Mouse (Mus musculus) ES-E14 (cell line): ENCODE data around the gene Itga9. TPM values are rescaled to one million over a fixed set of nuclear protein-coding genes. Genes with fewer than 3 reads are reported as not detected.

Source experiments
- DNase-seq: peaks from one replicate; pipeline ENCODE4 v3.0.0-alpha.2; 2013; ENCODE audit warnings: low read depth, low spot score
- H3K27ac ChIP-seq: 2 replicates; pipeline ENCODE4 v1.5.1; 2012; ENCODE audit warnings: low read depth, mild to moderate bottlenecking, low read length, moderate library complexity, mixed read lengths; ENCODE audit not compliant: poor library complexity, insufficient read depth, severe bottlenecking
- H3K36me3 ChIP-seq: 2 replicates; pipeline ENCODE4 v1.6.1; 2012; ENCODE audit warnings: mild to moderate bottlenecking, low read length, moderate library complexity, mixed read lengths; ENCODE audit not compliant: control insufficient read depth, poor library complexity, insufficient read depth, severe bottlenecking
- H3K4me1 ChIP-seq, 2 experiments: fragments of 150-350 bp in 1 of 2; sonication (generic) in 1 of 2; 2 replicates each; pipeline ENCODE4 v1.6.1; 2012; ENCODE audit warnings: low read length in 2 of 2, mild to moderate bottlenecking in 1 of 2, mixed read lengths in 1 of 2; ENCODE audit not compliant: control insufficient read depth in 2 of 2, insufficient read depth in 2 of 2, poor library complexity in 1 of 2
- H3K4me3 ChIP-seq, 2 experiments: fragments of 150-350 bp in 1 of 2; sonication (generic) in 1 of 2; 2 replicates each; pipeline ENCODE4 v1.5.1; 2012; ENCODE audit warnings: low read length in 2 of 2, low read depth in 1 of 2, mild to moderate bottlenecking in 1 of 2, mixed read lengths in 1 of 2; ENCODE audit not compliant: insufficient read depth in 1 of 2, poor library complexity in 1 of 2, severe bottlenecking in 1 of 2
- H3K9ac ChIP-seq: 2 replicates; pipeline ENCODE4 v1.6.1; 2012; ENCODE audit warnings: low read depth, mild to moderate bottlenecking, low read length, mixed read lengths; ENCODE audit not compliant: poor library complexity, insufficient read depth, severe bottlenecking
- H3K9me3 ChIP-seq: fragments of 150-350 bp; sonication (generic); 2 replicates; pipeline ENCODE4 v1.6.1; 2012; ENCODE audit warnings: low read depth, mild to moderate bottlenecking, low read length; ENCODE audit not compliant: control insufficient read depth, insufficient read depth
- CHD2 ChIP-seq: IDR thresholded peaks from 2 replicates; pipeline ENCODE4 v1.6.1; 2014; ENCODE audit warnings: mild to moderate bottlenecking, low read depth, low read length, inconsistent platforms
- HCFC1 ChIP-seq: IDR thresholded peaks from 2 replicates; pipeline ENCODE4 v1.6.1; 2012; ENCODE audit warnings: low read length, inconsistent platforms, borderline replicate concordance; ENCODE audit not compliant: insufficient read depth
- MAFK ChIP-seq: IDR thresholded peaks from 2 replicates; pipeline ENCODE4 v1.6.1; 2014; ENCODE audit warnings: mild to moderate bottlenecking, low read depth, low read length, inconsistent platforms; ENCODE audit not compliant: insufficient read depth
- ZC3H11A ChIP-seq: IDR thresholded peaks from 2 replicates; pipeline ENCODE4 v1.6.1; 2012; ENCODE audit warnings: low read depth, mild to moderate bottlenecking, inconsistent platforms, low read length, borderline replicate concordance
- ZNF384 ChIP-seq: IDR thresholded peaks from 2 replicates; pipeline ENCODE4 v1.6.1; 2012; ENCODE audit warnings: low read depth, low read length, inconsistent platforms
- in situ Hi-C, 2 experiments: fragments of 600-800 bp; cut with MboI; formaldehyde crosslinking; loops; one replicate each; pipeline ENCODE4 v1.15.1; 2025; ENCODE audit warnings: low sequenced_read_pairs in 2 of 2, inconsistent platforms in 1 of 2; ENCODE audit not compliant: unreplicated experiment in 2 of 2
- total RNA-seq: library from RNA; depleted of rRNA; stranded (reverse); fragments of 300-350 nt; gene quantifications from 2 replicates; pipeline ENCODE4 v1.2.3, GENCODE M21; 2012

The Itga9 gene
- total RNA-seq, 1 experiment, result 19.7 TPM

DNA sequence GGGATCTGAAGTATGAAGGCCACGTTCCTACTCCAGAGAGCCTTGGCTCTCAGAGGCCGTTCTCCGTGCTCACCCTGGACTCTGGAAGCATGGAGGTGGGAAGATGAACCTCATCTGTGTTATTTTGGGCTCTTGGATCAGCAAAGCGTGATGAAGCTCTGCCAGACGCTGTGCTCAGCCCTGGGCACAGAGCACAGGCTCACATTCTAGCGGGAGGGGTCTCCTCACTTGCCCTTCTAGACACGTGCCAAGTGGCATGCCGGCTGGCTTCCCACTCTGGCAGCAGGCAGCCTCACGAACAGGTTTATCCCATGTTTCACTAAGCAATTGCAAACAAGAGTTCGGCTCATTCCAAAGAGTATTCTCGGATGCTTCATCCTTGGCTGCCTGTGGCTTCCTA lies 86.8 kb downstream of the Itga9 start:
- DNase-seq, result no peak
- Histone ChIP-seq H3K9ac (no peak overlapping the region), H3K36me3 (peaks cover 6% of the 10 kb centered on the region; the same call in 1 of the 2 replicates), H3K9me3 (no peaks in the 10 kb centered on the region), H3K4me1 (no peaks in the 10 kb centered on the region), H3K27ac (no peak overlapping the region), H3K4me3 (no peak overlapping the region)
- TF ChIP-seq MAFK, result no peak
- TF ChIP-seq ZC3H11A, result no peak
- no peak for TF ChIP-seq CHD2
- TF ChIP-seq HCFC1, result no peak
- TF ChIP-seq ZNF384, result no peak
- in situ Hi-C loops, result no loop called here

DNA sequence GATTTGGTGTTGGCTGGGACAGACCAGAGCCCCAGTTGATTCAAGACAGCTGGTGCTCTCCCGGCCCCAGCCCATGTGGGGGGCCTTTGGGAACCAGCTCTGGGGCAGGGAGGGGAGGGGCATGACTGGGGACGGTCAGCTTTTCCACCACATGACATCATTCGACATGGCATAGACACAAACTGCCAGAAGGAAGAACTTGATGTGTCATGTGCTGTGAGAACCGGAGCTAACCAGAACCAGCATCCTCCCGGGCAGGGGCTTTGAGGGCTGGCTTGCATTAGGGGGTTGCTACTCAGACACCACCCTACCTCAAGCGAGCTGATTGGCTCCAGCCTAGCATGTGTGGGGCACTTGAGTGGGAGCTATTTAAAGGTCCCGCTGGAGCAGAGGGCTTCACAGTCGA lies 87.9 kb downstream of the Itga9 start:
- in situ Hi-C loops, result no loop called here
- no peak overlapping the region for H3K4me3 ChIP-seq
- no peak for DNase-seq
- H3K9me3 ChIP-seq, result no peaks in the 10 kb centered on the region
- TF ChIP-seq CHD2 (no peak), ZNF384 (no peak)
- H3K9ac ChIP-seq, result no peak overlapping the region
- H3K4me1 ChIP-seq, result no peaks in the 10 kb centered on the region
- peaks cover 2% of the 10 kb centered on the region; the same call in 1 of the 2 replicates for H3K36me3 ChIP-seq
- no peak overlapping the region for H3K27ac ChIP-seq

DNA sequence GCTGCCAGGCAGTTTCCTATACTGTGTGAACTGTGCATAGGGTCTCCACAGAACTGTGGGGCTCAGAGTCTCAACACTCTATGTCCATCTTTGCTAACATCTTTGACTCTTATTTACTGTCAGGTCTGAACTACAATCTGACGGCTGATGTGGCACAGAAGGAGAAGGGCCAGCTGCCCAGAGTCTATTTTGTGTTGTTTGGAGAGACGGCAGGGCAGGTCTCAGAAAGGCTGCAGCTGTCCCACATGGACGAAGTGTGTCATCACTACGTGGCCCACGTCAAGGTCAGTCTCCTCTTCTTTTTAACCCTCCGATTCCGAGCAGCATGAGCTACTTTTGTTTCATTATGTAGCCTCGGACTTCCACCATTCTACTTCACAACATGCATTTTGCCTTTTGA lies 91.7 kb downstream of the Itga9 start:
- TF ChIP-seq CHD2, result no peak
- TF ChIP-seq HCFC1, result no peak
- TF ChIP-seq ZC3H11A, result no peak
- no peak for TF ChIP-seq ZNF384
- TF ChIP-seq MAFK, result no peak
- in situ Hi-C loops, result no loop called here
- DNase-seq, result no peak
- H3K9me3 ChIP-seq, result no peaks in the 10 kb centered on the region
- no peaks in the 10 kb centered on the region; a peak in 1 of 4 replicates for H3K4me1 ChIP-seq
- H3K4me3 ChIP-seq, result no peak overlapping the region
- no peak overlapping the region for H3K9ac ChIP-seq
- no peak overlapping the region for H3K27ac ChIP-seq
- H3K36me3 ChIP-seq, result no peaks in the 10 kb centered on the region; the same call in 1 of the 2 replicates

DNA sequence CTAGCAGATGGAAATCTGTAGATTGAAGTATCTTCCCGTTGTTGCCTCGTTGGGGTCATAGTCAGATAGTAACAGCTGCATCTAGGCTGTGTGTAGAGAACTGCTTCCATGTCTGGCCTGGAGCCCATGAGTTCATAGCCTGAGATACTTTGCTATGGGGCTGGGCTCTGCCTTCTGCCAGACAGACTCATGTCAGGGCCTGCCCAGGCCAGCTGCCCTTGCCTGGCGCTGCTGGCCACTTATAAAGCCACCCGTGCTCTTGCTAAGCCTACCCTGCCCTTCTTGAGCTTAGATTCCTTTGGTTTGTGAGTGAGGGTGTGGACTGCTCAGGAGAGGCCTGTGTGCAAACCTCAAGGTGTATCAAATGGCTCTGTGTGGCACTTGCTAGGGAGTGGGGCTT lies 93.2 kb downstream of the Itga9 start:
- H3K9ac ChIP-seq, result no peak overlapping the region
- no peaks in the 10 kb centered on the region; a peak in 1 of 4 replicates for H3K4me1 ChIP-seq
- in situ Hi-C loops, result no loop called here
- no peak overlapping the region; the same call in 1 of the 2 replicates for H3K27ac ChIP-seq
- no peaks in the 10 kb centered on the region for H3K9me3 ChIP-seq
- TF ChIP-seq CHD2, result no peak
- no peak for TF ChIP-seq ZC3H11A
- TF ChIP-seq HCFC1, result no peak
- TF ChIP-seq ZNF384, result no peak
- no peak for TF ChIP-seq MAFK
- no peaks in the 10 kb centered on the region; the same call in 1 of the 2 replicates for H3K36me3 ChIP-seq
- DNase-seq, result no peak
- H3K4me3 ChIP-seq, result no peak overlapping the region

DNA sequence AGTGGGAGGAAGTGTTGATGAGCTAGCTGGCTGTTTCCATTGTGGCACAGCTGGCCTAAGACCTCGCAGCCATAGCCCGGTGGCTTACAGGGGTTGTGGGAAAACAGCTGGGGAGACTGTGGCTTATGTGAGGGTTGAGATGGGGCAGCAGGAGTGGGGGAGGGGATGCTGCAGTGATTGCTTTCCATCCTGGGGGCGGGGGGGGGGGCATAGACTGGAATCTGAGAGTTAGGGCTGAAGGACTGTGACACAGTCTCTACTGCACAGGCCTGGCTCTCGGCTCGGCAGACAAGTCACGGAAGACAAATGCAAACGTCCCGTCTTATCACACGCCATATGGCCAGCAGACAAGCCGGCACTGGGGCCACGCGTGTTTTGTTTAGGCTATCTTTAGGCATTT lies 94.4 kb downstream of the Itga9 start:
- Histone ChIP-seq H3K27ac (no peak overlapping the region), H3K36me3 (no peaks in the 10 kb centered on the region; the same call in 1 of the 2 replicates), H3K9me3 (no peaks in the 10 kb centered on the region), H3K4me3 (no peak overlapping the region), H3K4me1 (no peaks in the 10 kb centered on the region; a peak in 1 of 4 replicates), H3K9ac (no peak overlapping the region)
- TF ChIP-seq ZNF384, result no peak
- TF ChIP-seq MAFK, result no peak
- TF ChIP-seq ZC3H11A, result no peak
- no peak for TF ChIP-seq HCFC1
- no peak for TF ChIP-seq CHD2
- in situ Hi-C loops, result no loop called here
- no peak for DNase-seq
